Mouse (Mus musculus): Measurements from ENCODE around the gene Tulp1.
A peak's percentile ranks its signal among the peaks of the same experiment; 100 is the strongest.

Tulp1 gene

DNA sequence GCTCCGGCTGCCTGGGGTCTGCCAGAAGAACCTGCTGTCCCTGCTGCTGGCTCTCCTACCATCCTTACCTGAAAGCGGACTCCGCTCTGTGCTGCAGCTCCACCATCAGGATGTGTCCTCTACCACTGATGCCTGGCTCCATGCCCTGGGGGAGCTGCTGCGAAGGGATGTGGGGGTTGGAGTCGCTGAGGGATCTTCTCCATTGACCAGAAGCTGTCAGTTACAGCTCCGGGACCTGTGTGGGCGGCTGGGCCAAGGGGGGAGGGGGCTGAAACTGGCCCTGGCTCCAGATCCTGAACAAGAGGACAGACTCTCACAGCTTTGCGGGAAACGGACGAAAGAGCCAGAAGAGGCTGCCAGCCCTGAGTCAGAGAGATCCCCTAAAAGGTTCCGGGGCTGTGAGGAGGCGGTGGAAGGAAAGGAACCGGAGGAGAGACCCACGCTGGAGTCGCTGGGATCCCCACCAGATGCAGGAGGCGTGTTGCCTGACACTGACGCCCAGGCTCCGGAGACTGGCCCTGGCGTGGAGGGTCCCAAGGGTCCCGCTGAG is 49.3 kb downstream of the Tulp1 start:
- DNase-seq (ENCODE audit: low read depth, low spot score): peak; percentile 53

DNA sequence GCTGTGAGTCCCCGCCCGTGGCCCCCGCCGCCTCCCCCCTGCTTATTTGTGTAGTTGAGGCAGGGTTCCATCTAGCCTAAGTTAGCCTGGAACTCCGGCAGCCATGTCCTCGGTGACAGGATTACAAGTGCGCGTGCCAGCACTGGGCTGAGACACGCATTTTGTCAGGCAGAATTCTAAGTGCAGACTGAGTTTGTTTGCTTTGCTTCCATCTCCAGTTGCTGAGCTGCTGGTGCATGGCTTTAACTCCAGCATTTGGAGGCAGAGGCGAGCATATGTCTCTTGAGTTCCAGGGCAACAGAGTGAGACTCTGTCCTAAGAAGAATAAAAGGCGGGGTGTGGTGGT is 51.2 kb downstream of the Tulp1 start:
- DNase-seq (ENCODE audit: low read depth, low spot score): peak; percentile 65

DNA sequence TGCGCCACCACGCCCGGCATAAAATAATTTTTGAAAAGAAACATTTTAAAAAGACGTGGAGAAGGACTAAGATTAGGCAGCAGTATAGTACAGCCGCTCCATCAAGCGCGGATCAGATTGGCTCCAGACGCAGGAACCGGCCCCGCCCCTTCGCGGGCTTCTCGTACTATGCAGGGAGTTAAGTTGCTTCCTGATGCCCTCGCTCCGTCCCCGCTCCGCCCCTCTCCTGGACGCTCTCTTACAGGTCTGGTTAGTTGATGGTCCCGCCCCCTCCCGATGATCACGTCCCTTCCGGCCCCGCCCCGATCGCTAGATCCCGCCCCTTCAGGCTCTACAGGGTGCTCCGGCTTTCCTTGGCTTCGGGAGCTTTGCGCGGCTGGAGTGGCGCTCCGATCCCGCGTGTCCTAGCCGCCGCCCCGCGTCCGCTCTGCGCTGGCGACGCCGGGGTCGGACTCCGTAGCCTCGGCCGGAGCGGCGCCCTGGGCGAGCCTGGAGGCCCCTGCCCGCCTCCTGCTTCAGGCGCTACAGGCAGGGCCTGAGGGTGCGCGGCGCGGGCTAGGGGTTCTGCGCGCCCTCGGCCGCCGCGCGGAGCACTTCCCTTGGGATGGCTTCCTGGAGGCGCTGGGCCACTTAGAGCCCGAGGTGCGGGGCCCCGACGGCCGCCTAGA is 51.7 kb downstream of the Tulp1 start, which contains the start of gene Fance:
Gene Fance (plus strand): TSS at position 308 of the 668 bp plus-strand sequence.
- peak; percentile 100 for DNase-seq (ENCODE audit: low read depth, low spot score)

DNA sequence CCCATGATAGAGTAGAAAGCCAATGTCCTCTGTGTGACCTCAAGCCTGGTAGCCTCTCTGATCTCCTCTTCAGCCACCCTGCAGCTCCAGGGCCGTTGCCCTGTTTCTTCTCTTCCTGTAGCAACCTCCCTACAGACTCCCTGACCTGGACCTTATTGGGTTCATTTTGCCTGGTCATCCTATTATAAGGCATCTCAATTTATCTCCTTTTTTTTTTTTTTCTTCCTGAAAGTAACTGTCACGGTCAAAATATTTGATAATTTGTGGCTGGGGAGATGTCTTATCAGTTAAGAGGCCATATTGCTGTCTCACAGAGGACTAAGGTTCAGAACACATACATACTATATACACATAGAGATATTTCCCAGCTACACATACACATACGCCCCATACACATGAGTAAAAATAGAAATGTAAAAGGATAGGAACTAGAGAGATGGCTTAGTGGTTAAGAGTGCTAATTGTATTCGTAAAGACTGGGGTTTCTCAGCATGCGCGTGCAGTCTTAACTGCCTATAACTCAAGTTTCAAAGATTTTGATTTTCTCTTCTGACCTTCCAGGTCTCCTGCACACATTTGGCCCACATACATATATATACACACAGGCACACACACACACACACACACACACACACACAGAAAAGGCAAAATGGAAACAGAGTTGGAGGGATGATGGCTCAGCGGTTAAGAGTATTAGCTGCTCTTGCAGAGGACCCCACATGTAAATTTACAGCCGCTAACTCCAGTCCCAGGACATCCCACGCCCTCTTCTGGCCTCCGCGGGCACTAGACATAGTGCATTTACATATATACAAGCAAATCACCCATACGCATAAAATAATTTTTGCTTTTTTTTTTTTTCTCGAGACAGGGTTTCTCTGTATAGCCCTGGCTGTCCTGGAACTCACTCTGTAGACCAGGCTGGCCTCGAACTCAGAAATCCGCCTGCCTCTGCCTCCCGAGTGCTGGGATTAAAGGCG is 52.5 kb downstream of the Tulp1 start:
- DNase-seq (ENCODE audit: low read depth, low spot score): peak; percentile 36

DNA sequence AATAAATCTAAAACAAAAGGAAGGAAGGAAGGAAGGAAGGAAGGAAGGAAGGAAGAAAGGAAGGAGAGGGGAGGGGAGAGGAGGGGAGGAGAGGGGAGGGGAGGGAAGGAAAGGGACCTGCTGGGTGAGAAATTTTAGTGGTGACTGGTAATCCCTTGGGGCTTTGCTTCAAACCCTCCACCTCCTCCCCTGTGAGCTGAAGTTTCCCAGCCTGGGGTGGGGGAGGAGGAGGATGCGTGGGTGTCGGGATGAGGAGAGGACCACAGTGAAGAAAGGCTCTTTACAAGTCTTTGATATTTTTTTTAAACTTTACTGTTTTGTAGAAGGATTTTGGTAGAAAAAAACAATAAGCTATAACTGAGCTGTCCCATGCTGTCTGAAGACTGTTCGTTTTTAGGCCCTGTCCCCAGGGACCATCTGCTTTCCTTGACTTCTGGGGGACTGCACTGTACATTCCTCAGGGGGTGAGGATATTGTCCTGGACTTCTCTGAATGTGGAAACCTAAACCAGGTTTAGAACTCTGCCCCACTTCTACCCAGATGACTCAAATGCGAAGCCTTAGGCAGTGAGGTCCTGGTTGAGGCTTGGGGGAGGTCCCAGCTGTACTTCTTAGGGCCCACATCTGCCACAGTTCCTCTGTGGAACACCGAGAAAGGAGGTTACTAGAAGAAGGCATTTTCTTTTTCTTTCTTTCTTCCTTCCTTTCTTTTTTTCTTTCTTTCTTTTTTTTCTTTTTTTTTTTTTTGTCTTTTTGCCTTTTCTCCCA is 53.5 kb downstream of the Tulp1 start:
- no peak for DNase-seq (ENCODE audit: low read depth, low spot score)

DNA sequence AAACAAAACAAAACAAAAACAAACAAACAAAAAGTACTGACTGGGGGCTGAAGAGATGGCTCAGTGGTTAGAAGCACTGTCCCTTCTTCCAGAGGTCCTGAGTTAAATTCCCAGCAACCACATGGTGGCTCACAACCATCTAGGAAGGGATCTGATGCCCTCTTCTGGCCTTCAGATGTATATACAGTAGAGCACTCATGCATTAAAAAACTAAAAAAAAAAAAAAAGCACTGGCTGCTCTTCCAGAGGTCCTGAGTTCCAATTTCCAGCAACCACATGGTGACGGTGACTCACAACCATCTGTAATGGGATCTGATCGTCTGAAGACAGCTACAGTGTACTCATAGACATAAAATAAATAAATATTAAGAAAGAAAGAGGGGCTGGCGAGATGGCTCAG is 54.2 kb downstream of the Tulp1 start:
- DNase-seq (ENCODE audit: low read depth, low spot score): no peak

DNA sequence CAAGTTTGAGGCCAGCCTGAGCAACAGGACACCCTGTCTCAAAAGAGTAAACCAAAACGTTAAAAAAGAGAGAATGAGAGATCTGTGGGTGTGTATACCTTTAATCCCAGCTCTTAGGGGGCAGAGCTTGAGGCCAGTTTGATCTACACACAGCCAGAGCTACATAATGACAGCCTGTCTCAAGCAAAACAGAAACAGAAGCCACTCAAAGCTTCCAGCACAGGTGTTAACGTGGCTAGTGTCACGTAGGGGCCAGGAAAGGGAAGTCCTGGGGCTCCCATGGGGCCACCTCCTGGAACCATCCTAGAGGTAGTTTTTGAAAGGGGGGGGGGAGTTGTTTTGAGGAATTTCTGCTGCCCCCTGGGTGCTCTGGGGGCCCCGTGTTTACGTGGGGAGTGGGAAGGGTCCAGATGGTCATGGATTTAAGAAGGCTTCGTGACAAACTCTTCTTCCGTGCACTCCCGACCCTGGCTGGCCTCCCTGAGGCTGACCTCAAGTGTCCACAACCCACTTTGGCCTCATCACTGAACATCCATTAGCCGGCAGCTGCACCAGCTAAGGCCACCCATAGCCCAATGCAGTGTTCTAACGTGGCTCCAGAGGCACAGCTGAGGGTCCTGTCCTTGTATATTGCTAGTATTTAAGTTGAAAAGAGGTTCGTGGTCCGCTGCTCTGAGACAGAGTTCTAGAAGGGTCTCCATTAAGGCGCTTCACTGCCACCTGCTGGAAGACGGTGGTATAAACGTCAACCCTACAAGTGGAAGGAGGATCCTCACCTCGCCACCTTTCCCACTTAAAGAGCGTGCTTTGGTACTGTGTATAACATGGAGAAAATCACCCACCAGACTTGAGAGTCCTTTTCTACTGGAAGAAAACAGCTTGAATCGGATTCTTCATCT is 56.5 kb downstream of the Tulp1 start:
- DNase-seq (ENCODE audit: low read depth, low spot score): peak; percentile 93

DNA sequence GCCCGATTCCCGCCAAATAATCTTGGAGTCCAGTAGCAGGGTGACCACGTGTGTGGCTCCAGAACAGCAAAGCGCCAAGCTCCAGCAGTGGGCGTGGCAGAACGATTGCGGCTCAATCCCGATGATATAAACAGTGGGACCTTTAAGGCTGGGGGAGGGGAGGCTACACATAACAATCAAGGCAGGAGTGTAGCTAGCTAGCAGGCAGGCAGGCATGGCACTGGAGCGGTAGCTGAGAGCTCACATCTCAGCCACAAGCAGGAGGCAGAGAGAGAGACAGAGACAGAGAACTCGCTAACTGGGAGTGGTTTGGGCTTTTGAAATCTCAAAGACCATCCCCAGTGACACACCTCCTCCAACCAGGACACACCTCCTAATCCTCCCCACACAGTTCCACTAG is 59.9 kb downstream of the Tulp1 start:
- DNase-seq (ENCODE audit: low read depth, low spot score): no peak
